Mouse (Mus musculus): ENCODE results near the gene Naa16.

Gene Naa16

GRCm38 (mm10) chr14:79327033-79327432 lies 63.5 kb downstream of the Naa16 start:
- DNase-seq, result peak; percentile 63

DNA sequence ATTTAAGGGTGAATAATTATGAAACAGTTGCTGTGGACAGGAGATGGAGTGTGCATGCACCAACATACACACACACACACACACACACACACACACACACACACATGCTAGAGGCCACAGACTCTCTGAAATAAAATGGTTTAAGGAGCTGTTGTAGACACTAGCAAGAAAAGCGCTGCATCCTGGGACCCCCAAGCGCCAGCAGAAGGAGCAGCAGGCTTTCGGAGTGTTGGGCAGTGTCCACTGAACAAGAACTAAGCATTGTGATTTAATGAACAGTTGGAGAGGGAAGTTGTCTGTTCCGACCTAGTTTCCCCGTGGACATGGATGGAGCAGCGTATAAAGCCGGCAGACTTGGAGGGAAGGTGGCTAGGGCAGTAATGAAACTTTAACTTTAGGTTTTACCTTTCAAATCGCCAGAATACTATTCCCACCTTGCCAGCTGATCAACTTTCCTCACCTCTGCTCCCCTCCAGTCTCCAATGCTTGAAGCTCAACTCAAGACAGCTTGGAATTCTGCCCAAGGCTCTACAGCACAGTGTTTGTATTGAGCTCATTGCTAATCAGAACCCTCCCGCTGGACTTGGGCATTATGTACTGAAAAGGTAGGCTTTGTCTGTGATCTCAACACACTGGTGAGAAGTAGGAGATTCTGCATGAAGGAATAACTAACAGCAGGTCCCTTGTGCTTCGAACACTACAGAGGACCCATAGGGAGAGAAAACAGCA lies 66.3 kb downstream of the Naa16 start:
- no peak for DNase-seq

DNA sequence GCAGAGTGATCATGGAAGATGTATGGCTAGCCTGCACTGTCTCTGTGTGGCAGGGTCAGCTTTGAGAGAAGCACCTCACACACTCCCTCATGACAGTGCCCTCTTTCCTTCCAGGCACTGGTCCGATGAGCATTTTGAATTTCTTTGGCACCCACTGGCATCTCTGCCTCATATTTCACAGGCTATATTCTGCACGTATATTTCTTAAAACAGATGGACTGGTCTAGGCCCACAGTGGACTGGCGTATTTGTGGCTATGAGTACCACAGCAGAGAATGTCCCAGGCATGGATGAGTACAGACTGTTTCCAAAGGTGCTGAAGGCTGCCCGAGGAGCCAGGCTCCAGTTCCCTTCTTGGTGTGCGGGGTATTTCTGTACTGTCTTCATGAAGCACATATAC lies 68.7 kb downstream of the Naa16 start:
- DNase-seq, result no peak

GRCm38 (mm10) chr14:79321152-79321551 lies 69.4 kb downstream of the Naa16 start:
- DNase-seq, result peak; percentile 72

GRCm38 (mm10) chr14:79317602-79318001 lies 73.0 kb downstream of the Naa16 start:
- DNase-seq, result no peak

DNA sequence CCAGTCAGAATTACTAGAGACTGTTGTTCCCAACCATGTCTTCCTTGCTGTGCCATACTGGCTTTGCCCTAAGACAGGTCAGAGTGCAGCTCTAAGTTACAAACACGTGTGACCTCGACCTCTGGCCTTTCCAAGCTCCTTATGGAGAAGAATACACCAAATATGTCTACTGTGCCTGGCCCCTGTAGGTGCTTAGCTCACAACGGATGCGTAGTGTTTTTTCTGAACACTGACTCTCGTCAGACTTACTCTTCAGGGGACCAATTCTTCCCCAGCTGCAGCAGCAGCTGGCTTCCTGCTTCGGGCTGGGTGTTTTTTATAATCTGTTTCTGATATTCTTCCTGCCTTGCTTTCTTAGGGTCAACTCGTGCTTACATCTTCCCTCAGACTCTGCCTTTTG lies 74.7 kb downstream of the Naa16 start:
- DNase-seq, result peak; percentile 56

DNA sequence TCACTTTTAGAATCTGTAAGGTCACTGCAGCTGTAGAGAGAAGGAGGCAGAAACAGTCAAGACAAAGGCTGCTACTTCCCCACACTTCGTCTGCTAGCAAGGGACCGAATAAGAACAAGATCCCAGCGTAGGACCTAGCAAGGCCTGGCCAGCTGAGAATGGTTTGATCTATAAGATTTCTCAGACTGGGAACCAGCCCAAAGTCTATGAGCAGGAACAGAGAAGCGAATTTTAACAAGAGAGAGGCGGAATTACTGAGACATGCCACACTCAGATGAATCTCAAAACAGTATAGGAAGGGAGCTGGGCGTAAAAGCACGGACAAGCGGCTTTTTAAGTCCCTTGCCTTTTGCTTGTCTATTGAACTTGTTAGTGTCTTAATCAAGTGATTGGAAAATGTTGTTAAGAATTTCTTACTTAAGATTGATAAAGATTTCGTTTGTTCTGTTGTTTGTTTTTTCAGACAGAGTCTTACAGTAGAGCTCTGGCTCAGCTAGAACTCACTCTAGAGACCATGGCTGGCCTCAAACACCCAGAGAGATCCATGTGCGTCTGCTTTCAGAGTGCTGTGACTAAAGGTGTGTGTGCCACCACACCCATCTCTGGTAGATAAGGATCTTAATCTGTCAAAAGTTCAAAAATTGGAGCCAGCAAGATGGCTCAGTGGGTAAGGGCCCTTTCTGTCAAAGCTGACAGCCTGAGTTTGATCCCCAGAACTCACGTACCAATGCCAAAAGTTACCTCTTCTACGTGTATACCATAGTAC lies 76.2 kb downstream of the Naa16 start:
- peak; percentile 47 for DNase-seq

DNA sequence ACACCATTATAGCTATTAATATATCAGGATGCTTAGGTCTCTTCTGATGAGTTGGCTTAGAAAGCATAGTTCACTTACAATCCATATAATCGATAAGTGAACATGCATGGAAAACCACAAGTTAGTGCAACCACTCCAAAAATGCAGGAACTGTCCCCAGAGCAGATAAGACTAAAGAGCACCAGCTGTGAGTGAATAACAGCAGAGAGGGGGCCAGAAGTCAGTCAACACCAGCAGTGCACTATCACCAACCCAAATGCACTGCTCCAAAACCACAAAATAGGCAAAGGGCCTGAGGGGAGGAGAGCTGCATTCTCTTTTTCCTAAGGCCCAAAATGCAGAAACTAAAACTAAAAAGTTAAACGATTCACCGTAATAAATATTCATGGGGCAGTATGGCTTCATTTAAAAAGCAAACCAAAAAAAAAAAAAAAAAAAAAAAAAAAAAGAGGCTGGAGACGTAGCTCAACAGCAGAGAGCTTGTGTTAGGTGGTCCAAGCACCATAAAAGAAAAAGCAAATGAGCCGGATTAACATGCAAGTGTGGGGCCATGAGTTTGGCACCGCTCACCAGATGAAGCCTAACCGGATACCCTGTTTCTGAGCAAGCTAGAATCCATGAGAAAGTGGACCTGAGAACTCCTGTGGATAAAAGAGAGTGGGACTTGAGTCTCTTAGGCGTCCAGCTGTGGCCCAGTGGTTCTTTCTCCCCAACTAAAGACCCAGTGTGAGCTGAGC lies 77.0 kb downstream of the Naa16 start:
- DNase-seq, result no peak

GRCm38 (mm10) chr14:79312719-79313118 lies 77.9 kb downstream of the Naa16 start:
- DNase-seq, result no peak

DNA sequence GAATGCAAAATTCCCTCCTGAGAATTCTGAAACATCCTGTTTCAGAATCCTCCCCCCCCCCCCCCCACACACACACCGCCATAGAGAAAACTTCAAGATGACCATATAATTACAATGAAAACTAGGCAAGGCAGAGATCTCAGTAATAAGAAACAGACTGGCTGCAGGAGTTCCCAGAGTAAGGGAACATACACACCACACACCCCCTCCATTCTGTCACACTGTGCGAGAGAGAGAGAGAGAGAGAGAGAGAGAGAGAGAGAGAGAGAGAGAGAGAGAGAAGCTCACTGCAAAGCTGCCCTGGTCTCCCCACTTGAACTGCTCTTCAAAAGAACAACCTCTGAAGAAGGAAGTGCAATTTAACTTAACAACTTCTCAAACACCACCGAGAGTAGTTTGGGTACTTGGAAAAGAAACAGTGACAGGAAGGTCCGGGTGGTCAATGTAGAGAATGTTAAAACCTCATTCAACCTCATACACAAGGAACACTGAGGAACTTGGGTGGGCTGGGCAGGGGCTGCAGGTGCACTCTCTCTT lies 78.6 kb downstream of the Naa16 start:
- no peak for DNase-seq

GRCm38 (mm10) chr14:79309115-79309514 lies 81.5 kb downstream of the Naa16 start:
- no peak for DNase-seq

- DNase-seq, result no peak
Observed at GRCm38 (mm10) chr14:79308364-79308763, 82.2 kb downstream of the Naa16 start.

DNA sequence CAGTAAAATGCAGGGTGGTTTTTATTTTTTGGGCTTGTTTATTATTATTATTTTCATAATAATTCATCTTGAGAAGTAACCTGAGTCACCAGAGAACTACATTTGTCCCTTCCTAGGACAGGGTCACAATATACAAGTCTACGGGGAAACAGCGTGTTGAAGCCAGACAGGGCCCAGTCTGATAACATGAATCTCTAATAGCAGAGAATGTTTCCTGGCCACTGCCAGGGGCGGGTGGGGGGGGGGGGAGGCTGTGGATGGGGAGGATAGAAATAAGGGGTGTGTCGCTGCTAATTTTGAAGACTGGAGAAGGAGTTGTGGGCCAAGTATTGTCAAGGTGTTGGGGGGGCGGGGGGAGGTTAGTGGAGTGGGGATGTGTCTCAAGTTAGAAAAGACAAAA lies 82.7 kb downstream of the Naa16 start:
- no peak for DNase-seq

DNA sequence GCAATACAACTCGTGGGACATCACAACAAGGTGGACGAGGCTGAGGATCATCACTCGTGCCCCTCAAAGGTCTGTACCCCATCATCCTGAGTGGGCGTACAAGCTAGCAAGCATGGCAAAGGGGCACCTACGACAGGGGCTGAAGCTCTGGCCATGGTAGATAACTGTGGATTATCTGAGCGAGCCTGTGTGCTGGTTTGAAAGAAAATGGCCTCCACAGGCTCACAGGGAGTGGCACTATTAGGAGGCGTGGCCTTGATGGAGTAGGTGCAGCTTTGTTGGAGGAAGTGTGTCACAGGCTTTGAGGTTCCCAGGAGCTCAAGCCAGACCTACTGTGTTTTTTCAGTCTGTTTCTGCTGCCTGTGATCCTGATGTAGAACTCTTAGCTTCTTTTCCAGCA lies 83.4 kb downstream of the Naa16 start:
- DNase-seq, result no peak

GRCm38 (mm10) chr14:79304873-79305464 lies 85.6 kb downstream of the Naa16 start:
- no peak for DNase-seq

DNA sequence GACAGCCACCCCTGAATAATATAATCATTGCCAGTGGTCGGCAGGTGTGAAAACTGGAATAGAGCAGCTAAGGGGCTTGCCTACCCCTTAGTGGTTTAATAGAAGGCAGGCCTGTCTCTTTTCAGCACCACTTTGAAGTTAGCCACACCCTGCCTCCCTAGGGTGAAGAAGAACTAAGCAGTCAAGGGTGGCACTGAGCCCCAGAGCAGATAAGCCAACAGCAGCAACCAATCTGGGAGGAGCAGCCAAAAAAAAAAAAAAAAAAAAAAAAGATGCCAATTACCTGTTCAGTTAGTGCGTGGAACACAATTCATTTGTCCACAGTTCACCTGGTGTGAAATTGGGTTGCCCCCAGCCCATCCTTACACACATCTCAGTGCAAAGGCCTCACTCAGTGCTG lies 87.4 kb downstream of the Naa16 start:
- DNase-seq, result no peak

- DNase-seq, result peak; percentile 99
Observed at GRCm38 (mm10) chr14:79301466-79301875, 89.1 kb downstream of the Naa16 start, which contains the start of gene Rgcc. TSS of gene Rgcc (minus strand) at chr14:79301645.

GRCm38 (mm10) chr14:79300641-79301350 lies 89.8 kb downstream of the Naa16 start:
- DNase-seq, result peak; percentile 73

DNA sequence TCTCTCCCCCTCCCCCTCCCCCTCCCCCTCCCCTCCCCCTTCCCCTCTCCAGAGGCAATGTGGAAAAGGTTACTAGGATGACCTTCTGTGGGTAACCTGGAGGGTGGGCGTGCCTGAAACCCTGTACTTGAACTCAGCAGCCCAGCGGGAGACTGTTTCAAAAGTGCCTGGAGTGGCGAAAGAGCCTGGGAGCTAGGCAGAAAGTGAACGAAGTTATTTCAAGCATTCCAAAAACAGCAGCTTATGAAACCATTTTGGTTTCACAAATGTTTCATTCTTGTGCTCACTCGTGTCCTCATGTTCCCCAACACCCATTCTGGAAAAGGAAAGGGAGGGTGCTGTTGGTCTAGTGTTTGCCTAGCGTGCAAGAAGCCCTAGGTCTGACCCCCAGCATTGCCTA lies 90.8 kb downstream of the Naa16 start:
- peak; percentile 47 for DNase-seq

- no peak for DNase-seq
Observed at GRCm38 (mm10) chr14:79299230-79299629, 91.3 kb downstream of the Naa16 start.

GRCm38 (mm10) chr14:79298314-79298992 lies 92.1 kb downstream of the Naa16 start:
- peak; percentile 27 for DNase-seq

GRCm38 (mm10) chr14:79296836-79297235 lies 93.7 kb downstream of the Naa16 start:
- peak; percentile 37 for DNase-seq

Data from thymus, postnatal 4 days (tissue).